In the genomic region with DNA sequence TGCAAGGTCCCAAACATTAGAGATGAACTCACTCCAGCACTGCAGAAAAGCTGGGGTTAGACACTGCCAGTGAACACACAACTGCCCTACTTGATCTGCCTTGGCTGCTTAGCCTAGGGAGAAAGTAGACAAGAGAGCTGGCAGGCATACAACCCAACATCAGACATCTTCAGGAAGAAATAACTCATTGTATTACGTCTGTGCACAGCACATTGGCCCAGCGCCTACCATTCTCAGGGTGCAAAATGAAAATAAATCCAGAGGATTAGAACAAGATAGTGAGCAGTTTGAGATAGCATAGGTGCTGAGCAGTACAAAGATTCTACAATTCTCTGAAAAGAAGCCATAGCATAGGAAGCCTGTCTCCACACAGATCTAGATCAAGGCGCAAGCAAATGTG, we compare ENCODE assay signal across 11 mouse cellular contexts.
A peak's percentile ranks its signal among the peaks of the same experiment; 100 is the strongest.
DNase-seq lines count a peak whose midpoint lies in the region; ATAC-seq lines count a peak whose summit lies in the region.
"Had no signal": no experiment of that assay in that cellular context is flagged by ENCODE, and none has a peak within 500 bp of the region (broad histone marks: within the 10 kb centered on the region; RNA-seq: fewer than 3 reads in every experiment).

No protein-coding gene starts in this region.

- no peak overlapping the region for H3K9ac ChIP-seq in midbrain, embryonic 11.5 days (ENCODE audit: low read length)
- no peak overlapping the region for H3K9ac ChIP-seq in midbrain, embryonic 15.5 days
- H3K9ac ChIP-seq in forebrain, embryonic 14.5 days (ENCODE audit: low read length) = no peak overlapping the region
- H3K9ac ChIP-seq: stomach, embryonic 15.5 days had no signal

- no peak overlapping the region for H3K27ac ChIP-seq in midbrain, embryonic 11.5 days (ENCODE audit: low read depth, low read length)
- H3K27ac ChIP-seq in midbrain, embryonic 15.5 days = no peak overlapping the region
- no peak overlapping the region for H3K27ac ChIP-seq in forebrain, embryonic 14.5 days (ENCODE audit: low read depth, low read length)
- H3K27ac ChIP-seq: left cerebral cortex, adult 2 months; stomach, embryonic 15.5 days had no signal

- no peak for ATAC-seq in midbrain, embryonic 11.5 days (ENCODE audit: low FRiP score)
- no peak for ATAC-seq in midbrain, embryonic 15.5 days (replicated peaks)
- no peak for ATAC-seq in forebrain, embryonic 14.5 days
- no peak for ATAC-seq in granulocyte monocyte progenitor cell, adult 5-6 weeks (replicated peaks; ENCODE audit: poor library complexity, severe bottlenecking)

- 89% methylated on average over 3 of the region's 3 CpGs for WGBS in midbrain, embryonic 11.5 days
- WGBS in midbrain, embryonic 15.5 days = 88% methylated on average over 3 of the region's 3 CpGs
- WGBS in forebrain, embryonic 14.5 days = 87% methylated on average over 3 of the region's 3 CpGs

- H3K9me3 ChIP-seq in midbrain, embryonic 11.5 days (ENCODE audit: control insufficient read depth, low read length) = no peaks in the 10 kb centered on the region
- no peaks in the 10 kb centered on the region for H3K9me3 ChIP-seq in midbrain, embryonic 15.5 days
- no peaks in the 10 kb centered on the region for H3K9me3 ChIP-seq in forebrain, embryonic 14.5 days (replicated peaks; ENCODE audit: control insufficient read depth, low read length)
- H3K9me3 ChIP-seq: stomach, embryonic 15.5 days had no signal

- H3K4me2 ChIP-seq in midbrain, embryonic 11.5 days = no peak overlapping the region
- no peak overlapping the region for H3K4me2 ChIP-seq in midbrain, embryonic 15.5 days
- H3K4me2 ChIP-seq in forebrain, embryonic 14.5 days (ENCODE audit: low read length) = no peak overlapping the region
- H3K4me2 ChIP-seq: stomach, embryonic 15.5 days had no signal

- no peak overlapping the region for H3K4me3 ChIP-seq in midbrain, embryonic 11.5 days (ENCODE audit: low read depth, low read length)
- H3K4me3 ChIP-seq in midbrain, embryonic 15.5 days = no peak overlapping the region
- no peak overlapping the region for H3K4me3 ChIP-seq in forebrain, embryonic 14.5 days (ENCODE audit: low read depth, low read length)
- H3K4me3 ChIP-seq: left cerebral cortex, adult 2 months; stomach, embryonic 15.5 days had no signal

- peak; percentile 52 to 80 for DNase-seq in adrenal gland, adult (ENCODE audit: inconsistent age in 2 of 2, low spot score in 1 of 2)
- DNase-seq in adrenal gland, postnatal 4 days (ENCODE audit: low spot score in 2 of 2) = no peak
- peak; percentile 6 for DNase-seq in midbrain, embryonic 11.5 days (ENCODE audit: low spot score, missing footprints)
- peak; percentile 80 to 82 for DNase-seq in kidney, postnatal 25 days
- no peak for DNase-seq in forebrain, embryonic 14.5 days (ENCODE audit: low spot score)
- DNase-seq in left cerebral cortex, adult 11 months (ENCODE audit: low spot score) = no peak
- DNase-seq: right cerebral cortex, postnatal 4 days had no signal

- no peaks in the 10 kb centered on the region; the same call in 1 of the 2 replicates for H3K4me1 ChIP-seq in midbrain, embryonic 11.5 days (ENCODE audit: control insufficient read depth, insufficient read depth, low read length)
- 0 out of 2 replicates have a peak, but pooled peaks cover 3% of the 10 kb centered on the region for H3K4me1 ChIP-seq in midbrain, embryonic 15.5 days
- H3K4me1 ChIP-seq in forebrain, embryonic 14.5 days (ENCODE audit: control insufficient read depth, insufficient read depth, low read length) = peaks cover 9% of the 10 kb centered on the region
- H3K4me1 ChIP-seq: stomach, embryonic 15.5 days had no signal

- no peaks in the 10 kb centered on the region for H3K36me3 ChIP-seq in midbrain, embryonic 11.5 days (ENCODE audit: control insufficient read depth, insufficient read depth, low read length)
- H3K36me3 ChIP-seq in midbrain, embryonic 15.5 days (replicated peaks) = no peaks in the 10 kb centered on the region
- no peaks in the 10 kb centered on the region for H3K36me3 ChIP-seq in forebrain, embryonic 14.5 days (ENCODE audit: control insufficient read depth, insufficient read depth, low read length)
- H3K36me3 ChIP-seq: stomach, embryonic 15.5 days had no signal

- H3K27me3 ChIP-seq in midbrain, embryonic 11.5 days (ENCODE audit: control insufficient read depth, insufficient read depth, low read length) = no peaks in the 10 kb centered on the region
- no peaks in the 10 kb centered on the region for H3K27me3 ChIP-seq in midbrain, embryonic 15.5 days (replicated peaks)
- no peaks in the 10 kb centered on the region for H3K27me3 ChIP-seq in forebrain, embryonic 14.5 days (replicated peaks; ENCODE audit: control insufficient read depth, insufficient read depth, low read length)
- H3K27me3 ChIP-seq: stomach, embryonic 15.5 days had no signal

Comparison
In these comparisons a context has a peak if more than half of its experiments do, and no peak if none do; other contexts are left out.
1. DNase-seq: peak in adrenal gland, adult (2 of 2), midbrain, embryonic 11.5 days (single experiment) and kidney, postnatal 25 days (2 of 2); none in adrenal gland, postnatal 4 days (0 of 2), forebrain, embryonic 14.5 days (single experiment) and left cerebral cortex, adult 11 months (single experiment).